Mouse (Mus musculus): Measurements from ENCODE around the gene Paox. TPM values are rescaled to one million over a fixed set of nuclear protein-coding genes. Genes with fewer than 3 reads are reported as not detected.
"Not testable (repeated sequence)": the region's sequence is repeated elsewhere in the genome, so short reads cannot be mapped to it uniquely, and the experiment has no call there.

Paox gene
- total RNA-seq, 2 experiments from 2014 or later, result 3.3 to 5.1 TPM

DNA sequence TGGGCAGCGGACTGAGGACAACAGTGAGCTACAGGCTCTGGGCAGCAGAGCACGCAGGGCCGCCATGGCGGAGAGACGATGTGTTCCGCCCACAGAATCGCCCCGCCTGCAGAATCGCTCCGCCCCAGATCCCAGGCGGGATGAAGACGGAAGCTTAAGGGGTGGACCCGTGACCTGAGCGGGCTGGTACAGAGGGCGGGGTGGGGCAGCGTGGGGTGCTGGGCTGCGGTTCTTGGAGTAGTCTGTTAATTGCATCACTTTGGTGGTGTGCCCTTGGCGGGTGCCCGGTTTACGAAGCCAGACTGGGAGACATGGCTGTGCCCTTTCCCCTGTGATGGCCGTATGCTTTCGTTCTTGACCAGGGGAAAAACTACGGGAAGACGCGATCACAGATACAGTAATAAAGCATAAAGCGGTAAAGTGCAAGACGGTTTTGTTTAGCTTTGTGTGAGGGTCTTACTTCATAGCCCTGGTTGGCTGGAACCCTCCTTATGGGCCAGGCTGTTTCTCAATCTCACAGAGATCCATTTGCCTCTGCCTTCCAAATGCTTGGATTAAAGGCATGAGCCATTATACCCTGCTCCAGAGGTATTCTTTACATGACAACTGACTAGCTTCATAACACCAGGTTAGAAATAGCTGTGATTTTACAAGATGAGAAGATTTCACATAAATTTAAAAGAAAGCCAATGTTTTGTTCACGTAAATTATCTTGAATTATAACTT, 893 bp downstream of the Paox start, which contains the start of gene Echs1:
Echs1 (minus strand) TSS at position 148 of the 726 bp plus-strand sequence.
- DNase-seq, result peak; percentile 90
- intact Hi-C loops (cut with DNase I), result loop anchor here (1.0 kb wide), 1 partner anchor 22 kb away; no protein-coding TSS in a partner anchor

DNA sequence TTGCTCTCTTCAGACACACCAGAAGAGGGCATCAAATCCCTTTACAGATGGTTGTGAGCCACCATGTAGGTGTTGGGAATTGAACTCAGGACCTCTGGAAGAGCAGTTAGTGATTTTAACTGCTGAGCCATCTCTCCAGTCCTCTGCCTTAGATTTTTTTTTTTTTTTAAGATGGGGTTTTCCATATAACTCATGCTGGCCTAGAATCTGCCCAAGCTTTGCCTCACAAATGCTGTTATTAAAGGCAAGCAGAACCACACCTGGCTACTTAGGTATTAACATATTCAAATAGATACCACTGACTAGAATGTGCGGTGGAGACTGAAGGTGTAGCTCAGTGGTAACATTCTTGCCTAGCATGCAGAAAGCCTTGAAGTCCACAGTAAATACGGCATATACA, 4.9 kb downstream of the Paox start:
- intact Hi-C loops (cut with DNase I), result loop anchor here (5.0 to 10.0 kb wide), 2 partner anchors 83 to 436 kb away; partner anchors contain the start of genes Cfap46, Tubgcp2 and Zfp511
- DNase-seq, result no peak

GRCm38 (mm10) chr7:140121338-140121910, 5.8 kb downstream of the Paox start:
- intact Hi-C loops (cut with DNase I), result loop anchor here (5.0 to 10.0 kb wide), 2 partner anchors 84 to 437 kb away; partner anchors contain the start of genes Cfap46, Tubgcp2 and Zfp511
- DNase-seq, result no peak

- no peak for DNase-seq
- intact Hi-C loops (cut with DNase I), result loop anchor here (5.0 to 10.0 kb wide), 2 partner anchors 85 to 438 kb away; partner anchors contain the start of genes Cfap46, Tubgcp2 and Zfp511
These were observed 7.2 kb downstream of the Paox start for GRCm38 (mm10) chr7:140122765-140123164.

GRCm38 (mm10) chr7:140124382-140124781, 8.8 kb downstream of the Paox start:
- intact Hi-C loops (cut with DNase I), result loop anchor here (5.0 to 10.0 kb wide), 2 partner anchors 87 to 440 kb away; partner anchors contain the start of genes Cfap46, Tubgcp2 and Zfp511
- DNase-seq, result no peak

DNA sequence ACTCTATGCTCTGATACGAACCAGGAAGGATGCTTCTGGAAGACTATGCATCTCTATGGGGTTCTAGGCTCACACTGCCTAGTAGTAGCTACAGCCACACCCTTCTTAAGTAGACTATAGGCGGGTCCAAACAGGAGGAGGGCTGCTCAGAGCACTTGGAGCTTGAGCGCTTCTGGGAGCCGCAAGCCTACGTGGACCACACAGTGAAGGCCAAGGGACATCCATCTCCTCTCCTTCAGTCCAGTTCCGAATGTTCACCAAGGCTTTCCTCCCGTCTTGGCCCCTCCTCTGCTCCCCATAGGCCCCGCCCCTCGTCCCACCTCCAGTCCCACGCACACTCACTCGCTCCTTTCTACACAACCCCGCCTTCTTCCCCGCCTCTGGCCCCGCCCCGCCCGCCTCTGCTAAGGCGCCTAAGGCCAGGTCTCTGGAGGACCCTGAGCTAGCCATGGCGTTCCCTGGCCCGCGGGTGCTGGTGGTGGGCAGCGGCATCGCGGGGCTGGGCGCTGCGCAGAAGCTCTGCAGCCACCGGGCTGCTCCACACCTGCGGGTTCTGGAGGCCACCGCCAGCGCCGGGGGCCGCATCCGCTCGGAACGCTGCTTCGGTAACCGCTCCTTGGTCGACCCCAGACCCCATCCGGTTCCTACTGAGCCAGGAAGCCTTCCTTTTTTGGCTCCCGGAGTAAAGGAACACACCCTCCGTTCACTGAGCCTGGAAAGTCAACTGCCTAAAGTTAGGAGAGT, 9.9 kb downstream of the Paox start:
- peak; percentile 92 to 94 for DNase-seq
- intact Hi-C loops (cut with DNase I), result loop anchor here (10.0 kb wide), 1 partner anchor 441 kb away; the partner anchor contains the start of gene Cfap46

GRCm38 (mm10) chr7:140126022-140126350, 10.4 kb downstream of the Paox start:
- DNase-seq, result no peak
- intact Hi-C loops (cut with DNase I), result loop anchor here (10.0 kb wide), 1 partner anchor 441 kb away; the partner anchor contains the start of gene Cfap46

DNA sequence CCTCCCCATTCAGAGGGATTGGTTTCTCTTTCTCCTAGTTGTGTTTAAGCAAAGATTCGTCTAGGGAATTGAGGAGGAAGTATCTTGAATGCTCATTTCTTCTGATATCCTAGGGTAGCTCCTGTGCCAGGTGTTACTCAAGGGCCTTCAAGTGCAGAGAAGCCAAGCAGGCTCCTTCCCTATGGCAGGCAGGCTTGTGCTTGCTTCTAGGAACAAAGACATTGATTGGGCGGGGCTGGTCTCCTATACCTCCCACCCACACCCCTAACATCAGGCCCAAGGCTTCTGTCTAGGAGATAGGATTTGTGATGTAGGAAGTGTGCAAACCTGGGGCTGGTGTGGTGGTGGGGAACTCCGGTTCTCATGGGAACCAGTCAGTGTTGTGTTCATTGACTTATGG, 11.3 kb downstream of the Paox start:
- intact Hi-C loops (cut with DNase I), result loop anchor here (10.0 kb wide), 1 partner anchor 442 kb away; the partner anchor contains the start of gene Cfap46
- no peak for DNase-seq

GRCm38 (mm10) chr7:140127911-140128310, 12.3 kb downstream of the Paox start:
- DNase-seq, result no peak
- intact Hi-C loops (cut with DNase I), result loop anchor here (10.0 kb wide), 1 partner anchor 443 kb away; the partner anchor contains the start of gene Cfap46

GRCm38 (mm10) chr7:140132184-140132583, 16.6 kb downstream of the Paox start:
- intact Hi-C loops (cut with DNase I); DNase-seq: not testable (repeated sequence)

DNA sequence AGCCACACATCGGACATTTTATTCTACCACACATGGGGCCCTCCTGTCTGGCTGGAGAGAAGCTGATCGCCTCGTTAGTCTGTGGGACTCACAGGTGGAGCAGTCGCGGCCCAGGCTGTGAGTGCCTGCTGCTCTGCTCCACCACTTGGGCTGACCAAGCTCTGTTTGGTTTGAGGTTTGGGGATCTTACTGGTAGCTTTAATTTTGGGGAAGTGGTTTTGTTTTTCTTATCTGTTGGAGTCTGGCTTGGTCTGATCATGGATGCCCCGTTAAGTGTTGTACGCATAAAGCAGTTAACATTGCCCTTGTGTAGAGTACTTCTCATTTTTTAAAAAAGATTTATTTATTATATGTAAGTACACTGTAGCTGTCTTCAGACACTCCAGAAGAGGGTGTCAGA, 18.4 kb downstream of the Paox start:
- DNase-seq; intact Hi-C loops (cut with DNase I): not testable (repeated sequence)

DNA sequence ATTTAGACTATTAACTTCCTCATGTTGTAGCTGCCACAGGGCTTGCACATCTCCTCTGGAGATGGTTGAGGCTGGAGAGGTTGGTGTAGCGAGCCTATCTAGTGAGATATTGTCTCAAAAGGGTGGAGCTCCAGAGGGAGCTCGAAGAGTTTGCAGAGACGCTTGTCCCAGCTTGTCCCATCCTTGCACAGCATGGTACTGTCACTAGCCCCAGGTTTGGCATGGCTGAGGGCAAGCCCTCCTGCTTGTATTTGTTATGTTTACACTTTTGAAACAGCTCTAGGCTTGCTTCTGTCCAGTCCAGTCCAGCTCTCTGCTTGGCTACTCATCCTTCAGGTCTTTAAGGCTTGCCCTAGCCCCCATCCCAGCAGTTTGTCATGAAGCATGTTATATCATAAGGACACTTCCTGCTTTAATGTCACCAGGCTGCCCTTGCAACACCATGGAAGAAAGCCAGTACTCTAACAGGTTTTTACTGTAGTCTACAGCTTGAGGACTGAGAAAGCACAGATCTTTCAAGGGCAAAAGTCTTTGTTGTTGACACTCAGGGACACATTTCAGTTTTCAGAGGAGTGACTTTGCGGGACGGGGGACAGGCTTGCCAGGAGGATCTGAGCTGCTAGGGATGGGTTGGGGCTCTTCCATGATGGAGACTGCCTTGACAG, 19.6 kb downstream of the Paox start:
- DNase-seq, result no peak
- intact Hi-C loops (cut with DNase I), result loop anchor here (5.0 kb wide), 1 partner anchor 98 kb away; the partner anchor contains the start of genes Tubgcp2 and Zfp511

- peak; percentile 97 to 100 for DNase-seq
- intact Hi-C loops (cut with DNase I), result loop anchor here (1.0 to 5.0 kb wide), 2 partner anchors 21 to 100 kb away; partner anchors contain the start of genes Echs1, Tubgcp2 and Zfp511
These were observed 21.8 kb downstream of the Paox start, which contains the start of gene Mtg1 for GRCm38 (mm10) chr7:140137135-140138020. TSS of gene Mtg1 (plus strand) at chr7:140137564.

GRCm38 (mm10) chr7:140138021-140138310, 22.4 kb downstream of the Paox start:
- no peak for DNase-seq
- intact Hi-C loops (cut with DNase I), result loop anchor here (1.0 to 5.0 kb wide), 2 partner anchors 22 to 101 kb away; partner anchors contain the start of genes Echs1, Tubgcp2 and Zfp511

DNA sequence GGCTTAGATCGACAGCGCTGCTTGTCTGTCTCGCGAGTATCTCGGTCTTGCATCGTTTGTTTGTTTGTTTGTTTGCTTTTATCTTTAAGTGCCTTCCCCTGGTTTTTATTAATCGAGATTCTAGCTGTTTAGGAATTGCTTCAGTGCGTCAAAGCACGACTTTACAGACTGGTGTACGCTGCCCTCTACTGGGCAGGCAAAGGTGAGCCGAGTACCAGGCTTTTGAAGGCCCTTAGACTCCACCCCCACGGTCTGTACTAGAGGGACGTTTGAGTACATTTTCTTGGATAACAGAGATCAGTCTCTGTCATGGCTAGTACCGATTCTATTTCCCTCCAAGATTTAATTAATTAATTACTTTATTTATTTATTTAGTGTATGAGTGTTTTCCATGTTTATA, 25.8 kb downstream of the Paox start:
- peak; percentile 62 to 68 for DNase-seq
- intact Hi-C loops (cut with DNase I), result loop anchor here (1.0 to 5.0 kb wide), 2 partner anchors 63 to 174 kb away; no protein-coding TSS in a partner anchor

DNA sequence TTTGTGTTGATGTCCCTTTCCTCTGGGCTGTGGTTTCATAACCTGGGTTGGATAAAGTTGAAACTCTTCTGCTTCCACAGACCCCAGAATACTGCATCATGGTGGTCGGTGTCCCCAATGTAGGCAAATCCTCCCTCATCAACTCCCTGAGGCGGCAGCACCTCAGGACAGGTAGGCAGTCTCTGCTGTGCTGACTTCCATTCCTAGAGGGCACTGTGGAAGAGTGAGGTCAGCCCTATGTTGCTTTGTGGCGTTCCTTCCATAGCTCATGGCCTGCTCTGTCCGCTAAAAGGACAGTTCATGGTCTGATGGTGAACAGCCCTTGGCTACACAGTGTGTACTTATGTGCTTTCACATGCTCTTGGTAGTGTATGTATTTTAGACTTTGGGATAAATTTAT, 29.0 kb downstream of the Paox start:
- intact Hi-C loops (cut with DNase I), result loop anchor here (5.0 kb wide), 1 partner anchor 177 kb away; no protein-coding TSS in a partner anchor
- no peak for DNase-seq

- peak in 1 of 2 experiments; percentile 13 for DNase-seq
- intact Hi-C loops (cut with DNase I), result no loop called here
These were observed 37.8 kb downstream of the Paox start for GRCm38 (mm10) chr7:140153383-140153782.

DNA sequence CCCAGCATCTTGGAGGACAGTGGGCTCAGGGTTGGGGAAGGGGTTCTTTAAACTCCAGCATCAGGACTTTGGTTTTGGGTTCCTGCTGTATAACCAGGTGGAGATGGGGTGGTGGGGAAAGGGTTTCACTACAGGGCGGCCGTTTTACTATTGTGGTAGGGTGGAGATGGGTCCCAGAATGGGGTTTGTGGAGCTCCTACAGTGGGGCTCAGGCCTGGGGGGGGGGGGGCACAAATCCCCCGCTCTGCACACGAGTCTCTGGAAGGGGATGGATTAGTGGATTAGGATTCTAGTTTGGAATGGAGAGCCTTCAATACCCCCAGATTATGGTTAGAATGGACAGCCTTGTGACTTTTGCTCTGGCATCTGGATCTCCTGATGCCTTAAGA, 38.2 kb downstream of the Paox start:
- intact Hi-C loops (cut with DNase I), result no loop called here
- DNase-seq, result no peak
